Mouse (Mus musculus) stomach, embryonic 16.5 days (tissue): ENCODE data around the gene Cacng1. TPM values are rescaled to one million over a fixed set of nuclear protein-coding genes. Genes with fewer than 3 reads are reported as not detected.

Experiments
- ATAC-seq: fragments of 200-750 bp; cut with Nextera tagmentation; 2 replicates; pipeline ENCODE4 v1.8.0; 2017; ENCODE audit warnings: moderate number of reproducible peaks, moderate TSS enrichment; ENCODE audit not compliant: insufficient read depth, low FRiP score
- H3K27ac ChIP-seq: fragments of 300-500 bp; sonication (generic); 2 replicates; pipeline ENCODE4 v1.5.1; 2014; ENCODE audit warnings: low read length
- H3K27me3 ChIP-seq: fragments of 300-500 bp; sonication (generic); 2 replicates; pipeline ENCODE4 v1.6.1; 2014; ENCODE audit warnings: low read length, control low read depth, mixed read lengths; ENCODE audit not compliant: control insufficient read depth, insufficient read depth
- H3K36me3 ChIP-seq: fragments of 300-500 bp; sonication (generic); 2 replicates; pipeline ENCODE4 v1.6.1; 2014; ENCODE audit warnings: low read length; ENCODE audit not compliant: control insufficient read depth, insufficient read depth
- H3K4me1 ChIP-seq: fragments of 300-500 bp; sonication (generic); 2 replicates; pipeline ENCODE4 v1.6.1; 2014; ENCODE audit warnings: low read length, control low read depth, mixed read lengths; ENCODE audit not compliant: control insufficient read depth, insufficient read depth
- H3K4me2 ChIP-seq: fragments of 300-500 bp; sonication (generic); 2 replicates; pipeline ENCODE4 v1.6.1; 2014; ENCODE audit warnings: low read depth, low read length, mixed read lengths
- H3K4me3 ChIP-seq: fragments of 300-500 bp; sonication (generic); replicated peaks from 2 replicates; pipeline ENCODE4 v1.5.1; 2014; ENCODE audit warnings: mild to moderate bottlenecking, low read length
- H3K9ac ChIP-seq: fragments of 300-500 bp; sonication (generic); 2 replicates; pipeline ENCODE4 v1.6.1; 2014; ENCODE audit warnings: low read length
- H3K9me3 ChIP-seq: fragments of 300-500 bp; sonication (generic); replicated peaks from 2 replicates; pipeline ENCODE4 v1.6.1; 2016; ENCODE audit warnings: low read length, control low read depth; ENCODE audit not compliant: control insufficient read depth
- WGBS: fragments of 180-500 bp; shearing (Covaris S2); extraction: QIAGEN DNeasy Blood & Tissue Kit; methylation state at CpG from one replicate; pipeline ENCODE4 v1.1.7; 2014; 5-methylcytosine and 5-hydroxymethylcytosine counted together
- polyA plus RNA-seq: library from polyadenylated mRNA; unstranded; fragments of >200 nt; fragmentation: Nextera tagmentation; extraction: Ambion mirVana; gene quantifications from 2 replicates; pipeline ENCODE4 v1.2.1, GENCODE M21; 2015

The Cacng1 gene
- polyA plus RNA-seq, 1 experiment from 2014 or later: 8.2 TPM

DNA sequence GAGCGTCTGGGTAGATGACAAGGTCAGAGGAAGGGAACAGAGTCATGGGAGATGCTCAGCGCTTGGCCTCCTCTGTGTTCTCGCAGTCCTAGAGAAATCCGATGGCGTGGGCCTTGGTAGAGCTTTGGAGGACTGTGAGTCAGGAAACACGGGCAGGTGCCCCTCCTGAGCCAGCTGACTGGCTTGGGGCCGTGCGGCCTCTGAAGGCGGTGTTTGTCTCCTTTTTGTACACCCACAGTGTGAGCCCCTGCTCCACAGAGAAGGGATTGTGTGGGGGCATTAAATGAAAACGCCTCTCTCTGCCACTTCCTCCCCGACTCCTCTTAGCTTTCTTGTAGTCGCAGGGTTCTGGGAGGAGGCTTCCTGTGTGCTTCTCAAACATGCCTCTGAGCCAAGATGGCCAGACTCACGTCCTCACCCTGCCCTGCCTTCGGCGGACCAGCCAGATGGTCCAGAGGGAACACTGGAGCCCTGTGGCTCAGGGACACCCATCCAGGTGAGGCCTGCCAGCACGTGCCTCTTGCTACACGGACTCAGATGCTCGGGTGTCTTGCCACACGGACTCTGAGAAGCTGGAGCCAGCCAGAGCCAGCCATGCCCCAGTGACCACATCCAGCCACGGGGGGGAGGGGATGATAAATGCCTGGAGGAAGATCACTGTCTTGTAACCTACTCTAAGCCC is 22.2 kb upstream of the Cacng1 start:
- Histone ChIP-seq H3K4me1 (no peaks in the 10 kb centered on the region), H3K9me3 (no peaks in the 10 kb centered on the region), H3K27me3 (no peaks in the 10 kb centered on the region), H3K4me2 (no peak overlapping the region), H3K4me3 (no peak overlapping the region), H3K36me3 (no peaks in the 10 kb centered on the region), H3K9ac (no peak overlapping the region), H3K27ac (no peak overlapping the region)
- WGBS: 78% methylated on average over 20 of the region's 20 CpGs
- ATAC-seq: no peak

DNA sequence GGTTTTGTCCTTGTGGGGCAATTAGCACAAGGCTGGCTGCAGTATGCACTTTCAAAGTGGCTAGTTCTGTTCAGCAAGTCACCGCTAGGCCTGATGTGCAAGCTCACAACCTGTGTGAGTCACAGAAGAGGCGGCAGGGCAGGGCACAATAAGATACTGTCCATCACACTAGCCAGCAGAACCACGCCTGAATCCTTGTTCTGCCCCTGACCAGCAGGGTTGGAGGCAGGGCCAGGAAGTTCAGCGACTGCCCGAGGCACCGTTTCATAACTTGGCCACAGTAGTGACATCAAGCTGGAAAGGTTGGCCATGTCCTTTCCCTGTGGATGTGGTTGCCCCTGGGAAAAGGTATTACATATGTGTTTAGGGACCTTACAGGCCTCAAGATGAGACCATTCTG is 21.6 kb upstream of the Cacng1 start:
- 81% methylated on average over 6 of the region's 6 CpGs for WGBS
- H3K4me3 ChIP-seq: no peak overlapping the region
- ATAC-seq: no peak

DNA sequence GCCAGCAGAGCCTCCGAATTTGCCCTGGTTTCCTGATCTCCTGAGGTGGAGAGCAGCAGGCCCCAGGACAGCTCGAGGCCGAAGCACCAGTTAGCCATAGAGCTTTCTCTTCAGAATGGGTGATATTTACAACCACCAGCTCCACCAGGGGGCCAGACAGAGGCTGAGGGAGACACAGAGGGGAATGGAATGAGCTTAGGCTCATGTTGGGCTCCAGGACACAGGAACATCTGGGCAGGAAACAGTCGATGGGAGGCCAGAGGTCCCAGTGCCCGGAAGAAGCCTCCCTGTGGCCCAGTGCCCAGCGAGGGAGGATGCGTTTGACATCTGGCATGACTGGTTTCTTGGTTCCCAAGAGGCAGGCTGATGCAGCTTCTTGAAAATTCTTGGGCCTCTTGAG is 17.8 kb upstream of the Cacng1 start:
- WGBS: 78% methylated on average over 7 of the region's 7 CpGs
- H3K9me3 ChIP-seq: no peaks in the 10 kb centered on the region
- no peaks in the 10 kb centered on the region for H3K36me3 ChIP-seq
- no peak overlapping the region for H3K4me3 ChIP-seq
- no peak overlapping the region for H3K27ac ChIP-seq
- no peak overlapping the region for H3K4me2 ChIP-seq
- no peak for ATAC-seq
- no peaks in the 10 kb centered on the region for H3K4me1 ChIP-seq
- no peaks in the 10 kb centered on the region for H3K27me3 ChIP-seq
- H3K9ac ChIP-seq: no peak overlapping the region

More for the DNA sequence above, 21.6 kb upstream of the Cacng1 start:
- Histone ChIP-seq H3K4me1 (no peaks in the 10 kb centered on the region), H3K27me3 (no peaks in the 10 kb centered on the region), H3K4me2 (no peak overlapping the region), H3K27ac (no peak overlapping the region), H3K9me3 (no peaks in the 10 kb centered on the region), H3K9ac (no peak overlapping the region), H3K36me3 (no peaks in the 10 kb centered on the region)

DNA sequence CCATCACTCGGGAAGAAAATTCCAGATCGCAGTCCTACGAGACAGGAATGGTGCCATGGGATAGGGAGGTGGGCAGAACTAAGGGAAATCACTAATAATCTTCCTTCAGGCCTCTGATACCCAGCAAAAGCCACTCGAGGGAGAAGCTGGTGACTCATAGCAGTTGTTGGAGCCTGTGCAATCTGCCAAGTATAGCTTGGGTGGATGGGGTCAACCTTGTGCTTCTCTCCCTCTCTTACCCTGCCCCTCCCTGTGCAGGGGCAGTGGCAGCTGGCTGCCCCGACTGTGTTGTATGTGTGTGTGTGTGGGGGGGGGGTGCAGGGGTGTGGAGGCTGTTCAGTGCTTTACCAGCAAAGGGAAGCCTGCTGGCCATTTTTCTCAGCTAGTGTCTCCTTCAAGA is 15.2 kb upstream of the Cacng1 start:
- WGBS: 63% methylated on average over 5 of the region's 5 CpGs
- no peaks in the 10 kb centered on the region for H3K36me3 ChIP-seq
- ATAC-seq: no peak

DNA sequence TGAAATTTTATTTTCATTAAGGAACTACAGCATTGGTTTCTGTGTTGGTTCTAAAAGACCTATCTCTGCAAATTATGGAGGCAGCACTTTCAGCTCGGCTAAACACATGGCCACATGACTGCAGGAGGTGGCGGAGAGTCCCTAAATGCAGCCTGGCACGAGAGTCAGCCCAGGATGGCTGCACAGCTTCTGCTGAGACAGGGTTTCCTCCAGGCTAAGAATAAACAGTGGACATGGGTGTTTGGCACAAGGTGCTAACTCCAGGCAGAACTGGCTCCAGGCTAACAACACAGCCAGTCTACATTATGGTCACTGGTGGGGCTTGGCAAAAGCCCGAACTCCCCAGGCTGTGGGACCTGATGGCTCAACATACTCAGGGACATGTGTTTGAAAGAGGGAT is 14.6 kb upstream of the Cacng1 start:
- no peaks in the 10 kb centered on the region for H3K4me1 ChIP-seq
- H3K27ac ChIP-seq: no peak overlapping the region
- no peaks in the 10 kb centered on the region for H3K9me3 ChIP-seq
- 79% methylated on average over 4 of the region's 4 CpGs for WGBS
- no peak overlapping the region for H3K9ac ChIP-seq
- H3K27me3 ChIP-seq: no peaks in the 10 kb centered on the region
- H3K4me2 ChIP-seq: no peak overlapping the region
- no peak for ATAC-seq
- H3K36me3 ChIP-seq: no peaks in the 10 kb centered on the region
- no peak overlapping the region for H3K4me3 ChIP-seq

More for the DNA sequence above, 15.2 kb upstream of the Cacng1 start:
- no peaks in the 10 kb centered on the region for H3K9me3 ChIP-seq
- H3K9ac ChIP-seq: no peak overlapping the region
- H3K4me3 ChIP-seq: no peak overlapping the region
- H3K27ac ChIP-seq: no peak overlapping the region
- no peaks in the 10 kb centered on the region for H3K27me3 ChIP-seq
- H3K4me1 ChIP-seq: no peaks in the 10 kb centered on the region
- H3K4me2 ChIP-seq: no peak overlapping the region

DNA sequence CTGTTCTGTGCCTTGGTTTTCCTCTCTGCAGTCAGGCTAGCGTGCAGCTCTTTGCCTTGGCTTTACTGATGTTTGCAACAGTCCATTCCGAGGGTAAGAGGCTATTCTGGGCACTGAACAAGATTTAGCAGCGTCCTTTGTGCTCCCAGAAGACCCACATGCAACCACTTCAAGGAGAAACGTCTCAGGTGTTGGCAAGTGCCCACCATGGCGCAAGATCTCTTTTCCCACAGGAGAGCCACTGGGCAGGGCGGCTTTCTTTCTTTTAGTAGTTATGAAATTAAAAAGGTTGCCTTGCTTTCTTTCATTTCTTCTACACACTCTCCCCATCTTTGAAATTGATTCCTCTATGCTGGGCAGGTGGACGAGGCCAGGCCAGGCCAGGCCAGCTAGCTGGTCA is 12.8 kb upstream of the Cacng1 start:
- H3K36me3 ChIP-seq: no peaks in the 10 kb centered on the region
- no peak overlapping the region for H3K27ac ChIP-seq
- H3K4me3 ChIP-seq: no peak overlapping the region
- no peaks in the 10 kb centered on the region for H3K9me3 ChIP-seq
- no peaks in the 10 kb centered on the region for H3K4me1 ChIP-seq
- no peak for ATAC-seq
- 82% methylated on average over 7 of the region's 7 CpGs for WGBS
- no peaks in the 10 kb centered on the region for H3K27me3 ChIP-seq
- no peak overlapping the region for H3K4me2 ChIP-seq
- H3K9ac ChIP-seq: no peak overlapping the region

DNA sequence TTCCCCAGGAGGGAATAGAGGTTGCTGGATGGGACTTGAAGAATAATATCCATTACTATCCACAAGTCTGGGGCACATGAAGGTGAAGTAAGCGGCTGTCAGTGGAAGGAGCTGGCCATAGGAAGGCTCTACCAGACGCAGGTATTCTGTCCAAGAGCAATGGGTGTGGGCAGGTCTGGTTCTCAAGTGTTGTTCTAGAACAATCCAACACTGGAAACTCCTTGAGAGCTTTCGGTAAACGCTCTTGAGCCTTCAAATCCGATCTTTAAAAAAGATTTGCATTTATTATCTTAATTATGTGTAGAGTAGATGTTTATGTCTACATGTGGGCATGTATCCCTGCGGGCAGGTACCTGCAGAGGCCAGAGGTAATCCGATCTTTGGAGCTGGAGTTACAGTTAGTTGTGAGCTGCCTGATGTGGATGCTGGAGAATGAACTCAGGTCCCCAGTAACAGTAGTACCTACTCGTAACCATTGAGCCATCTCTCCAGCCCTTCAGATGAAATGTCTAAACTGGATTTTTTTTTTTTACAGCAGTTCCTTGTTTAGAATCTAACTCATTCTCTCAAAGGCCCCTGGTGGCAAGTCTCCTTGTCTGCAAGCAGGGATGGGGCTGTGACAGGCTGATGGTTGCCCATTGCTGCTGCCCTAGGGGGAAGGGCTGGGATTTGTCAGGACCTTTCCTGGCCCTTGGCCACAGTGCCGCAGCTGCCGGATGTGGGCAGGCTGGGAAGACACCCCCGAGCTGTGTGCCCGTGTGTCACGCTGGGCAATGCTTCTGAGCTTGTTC is 11.9 kb upstream of the Cacng1 start:
- WGBS: 74% methylated on average over 13 of the region's 13 CpGs
- H3K9me3 ChIP-seq: no peaks in the 10 kb centered on the region
- H3K4me3 ChIP-seq: no peak overlapping the region
- H3K27me3 ChIP-seq: no peaks in the 10 kb centered on the region
- no peak for ATAC-seq
- no peaks in the 10 kb centered on the region for H3K4me1 ChIP-seq
- no peak overlapping the region for H3K27ac ChIP-seq
- no peak overlapping the region for H3K4me2 ChIP-seq
- H3K36me3 ChIP-seq: no peaks in the 10 kb centered on the region
- H3K9ac ChIP-seq: no peak overlapping the region

DNA sequence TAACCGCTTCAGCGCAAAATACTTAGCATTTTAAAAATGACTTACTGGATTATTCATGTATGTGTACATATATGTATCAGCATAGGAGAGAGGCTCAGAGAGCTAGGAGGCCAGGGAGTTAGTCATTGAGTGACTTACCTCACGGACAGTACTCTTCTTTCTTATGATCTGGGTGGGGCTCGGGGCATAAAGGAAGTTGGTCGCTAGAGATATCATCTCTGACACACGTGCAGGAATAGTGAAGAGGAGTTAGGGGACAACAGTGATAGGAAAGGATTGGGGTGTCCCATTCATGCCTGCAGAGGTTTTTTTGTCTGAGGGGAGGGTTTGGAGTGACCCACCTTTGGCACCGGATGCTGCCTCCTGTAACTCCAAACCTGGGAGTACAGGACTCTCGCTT is 8.3 kb upstream of the Cacng1 start:
- Histone ChIP-seq H3K9ac (no peak overlapping the region), H3K4me1 (no peaks in the 10 kb centered on the region), H3K36me3 (no peaks in the 10 kb centered on the region), H3K4me2 (no peak overlapping the region), H3K9me3 (no peaks in the 10 kb centered on the region), H3K4me3 (no peak overlapping the region), H3K27ac (no peak overlapping the region), H3K27me3 (no peaks in the 10 kb centered on the region)
- WGBS: 85% methylated on average over 8 of the region's 8 CpGs
- ATAC-seq: no peak

DNA sequence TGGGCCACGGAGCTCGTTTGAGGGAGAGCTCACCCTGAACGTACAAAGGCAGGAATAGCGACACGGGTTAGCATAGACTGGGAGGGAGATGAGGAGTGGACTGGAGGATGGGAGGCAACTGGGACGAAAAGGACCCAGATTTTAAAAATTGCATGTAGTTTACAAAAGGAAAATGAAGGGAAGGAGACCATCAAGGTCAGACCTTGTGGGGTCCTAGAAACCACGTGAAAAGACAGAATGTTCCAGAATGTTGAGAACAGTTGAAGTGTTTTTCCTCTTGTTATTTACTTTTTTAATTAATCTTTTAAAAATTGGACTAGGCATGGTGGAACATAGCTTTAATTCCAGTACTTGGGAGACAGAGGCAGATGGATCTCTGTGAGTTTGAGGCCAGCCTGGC is 4.7 kb upstream of the Cacng1 start:
- no peaks in the 10 kb centered on the region for H3K4me1 ChIP-seq
- WGBS: 69% methylated on average over 7 of the region's 7 CpGs
- H3K4me2 ChIP-seq: no peak overlapping the region
- H3K27ac ChIP-seq: no peak overlapping the region
- no peaks in the 10 kb centered on the region for H3K27me3 ChIP-seq
- H3K4me3 ChIP-seq: no peak overlapping the region
- no peaks in the 10 kb centered on the region for H3K36me3 ChIP-seq
- no peak overlapping the region for H3K9ac ChIP-seq
- H3K9me3 ChIP-seq: no peaks in the 10 kb centered on the region
- ATAC-seq: no peak
